Mouse (Mus musculus): ENCODE results near the gene Ninl. TPM values are rescaled to one million over a fixed set of nuclear protein-coding genes. Genes with fewer than 3 reads are reported as not detected.
"Not testable (repeated sequence)": the region's sequence is repeated elsewhere in the genome, so short reads cannot be mapped to it uniquely, and the experiment has no call there.

Gene Ninl
- polyA plus RNA-seq, 1 experiment from 2014 or later, result 9.4 TPM

DNA sequence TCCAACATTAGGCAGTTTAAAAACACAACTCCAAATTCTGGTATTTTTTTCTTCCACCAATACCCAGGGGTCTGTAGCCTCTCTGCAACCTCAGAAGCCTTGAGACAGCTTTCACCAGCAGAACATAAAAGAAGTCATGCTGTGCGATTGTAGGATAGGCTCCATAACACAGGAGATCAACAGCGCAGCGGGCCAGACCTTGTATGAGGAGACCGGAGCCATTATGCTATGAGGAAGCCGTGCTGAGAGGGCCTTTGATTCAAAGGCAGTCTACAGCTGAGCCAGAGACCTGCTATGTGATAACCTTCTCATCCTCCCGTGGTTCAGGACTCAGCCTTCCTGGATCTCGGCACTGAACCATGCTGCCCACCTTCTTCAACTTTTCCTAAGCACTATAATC lies 67.3 kb downstream of the Ninl start:
- Histone ChIP-seq H3K4me2 (no peak overlapping the region), H3K27me3 (replicated peaks) (no peaks in the 10 kb centered on the region), H3K9me3 (no peaks in the 10 kb centered on the region), H3K36me3 (peaks cover 12% of the 10 kb centered on the region), H3K27ac (no peak overlapping the region), H3K9ac (no peak overlapping the region), H3K4me3 (replicated peaks) (no peak overlapping the region), H3K4me1 (no peaks in the 10 kb centered on the region)
- no peak for ATAC-seq (ENCODE audit: insufficient read depth, low FRiP score, low read depth)
- 92% methylated on average over 7 of the region's 7 CpGs for WGBS

DNA sequence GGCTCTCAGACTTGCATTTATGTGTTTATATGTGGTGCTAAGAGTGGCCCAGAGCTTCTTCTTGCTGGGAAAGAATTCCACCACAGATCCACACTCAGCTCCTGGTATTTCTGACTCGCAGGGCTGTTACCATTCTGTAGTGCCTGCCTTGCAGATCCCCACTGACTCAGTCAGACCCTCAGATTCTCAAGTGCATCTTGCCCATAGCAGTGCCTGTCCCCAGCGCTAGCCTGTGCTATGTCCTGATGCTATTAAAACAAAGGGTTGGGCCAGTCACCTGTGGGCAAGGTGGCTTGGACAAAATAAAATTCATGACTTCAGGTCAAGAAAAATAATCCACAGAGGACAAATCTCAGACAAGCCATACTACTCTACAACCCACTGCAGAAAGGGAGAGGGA lies 70.0 kb downstream of the Ninl start:
- ATAC-seq (ENCODE audit: insufficient read depth, low FRiP score, low read depth), result no peak
- no peak overlapping the region for H3K27ac ChIP-seq
- peaks cover 12% of the 10 kb centered on the region for H3K36me3 ChIP-seq

DNA sequence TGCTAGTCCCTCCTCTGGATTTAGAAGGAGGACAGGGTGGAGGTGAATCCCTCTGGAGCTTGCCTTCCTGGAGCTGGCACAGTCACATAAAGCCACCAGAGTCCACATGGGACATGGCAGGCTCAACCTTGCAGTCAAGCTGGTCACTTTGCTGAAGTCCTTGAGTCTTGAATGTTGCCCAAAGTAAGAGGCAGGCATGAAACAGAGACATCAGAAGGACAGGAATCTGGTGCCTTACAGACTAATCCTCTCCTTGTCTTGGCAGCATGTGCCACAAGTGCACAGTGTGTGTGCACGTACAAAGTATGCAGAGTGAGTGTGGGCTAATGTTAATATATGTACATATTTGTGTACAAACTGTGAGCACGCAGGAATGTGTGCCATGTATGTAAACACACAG lies 71.7 kb downstream of the Ninl start:
- H3K27me3 ChIP-seq (replicated peaks), result no peaks in the 10 kb centered on the region
- no peaks in the 10 kb centered on the region for H3K4me1 ChIP-seq
- H3K9me3 ChIP-seq, result no peaks in the 10 kb centered on the region
- H3K36me3 ChIP-seq, result peaks cover 4% of the 10 kb centered on the region; the same call in 1 of the 2 replicates
- WGBS, result 87% methylated on average over 2 of the region's 2 CpGs
- H3K4me2 ChIP-seq, result no peak overlapping the region
- no peak for ATAC-seq (ENCODE audit: insufficient read depth, low FRiP score, low read depth)
- H3K27ac ChIP-seq, result no peak overlapping the region
- no peak overlapping the region for H3K4me3 ChIP-seq (replicated peaks)
- no peak overlapping the region for H3K9ac ChIP-seq

More for the DNA sequence above, 70.0 kb downstream of the Ninl start:
- H3K4me3 ChIP-seq (replicated peaks), result no peak overlapping the region
- no peaks in the 10 kb centered on the region for H3K4me1 ChIP-seq
- H3K4me2 ChIP-seq, result no peak overlapping the region
- no peaks in the 10 kb centered on the region for H3K27me3 ChIP-seq (replicated peaks)
- 92% methylated on average over 2 of the region's 2 CpGs for WGBS
- H3K9ac ChIP-seq, result no peak overlapping the region
- H3K9me3 ChIP-seq, result no peaks in the 10 kb centered on the region

DNA sequence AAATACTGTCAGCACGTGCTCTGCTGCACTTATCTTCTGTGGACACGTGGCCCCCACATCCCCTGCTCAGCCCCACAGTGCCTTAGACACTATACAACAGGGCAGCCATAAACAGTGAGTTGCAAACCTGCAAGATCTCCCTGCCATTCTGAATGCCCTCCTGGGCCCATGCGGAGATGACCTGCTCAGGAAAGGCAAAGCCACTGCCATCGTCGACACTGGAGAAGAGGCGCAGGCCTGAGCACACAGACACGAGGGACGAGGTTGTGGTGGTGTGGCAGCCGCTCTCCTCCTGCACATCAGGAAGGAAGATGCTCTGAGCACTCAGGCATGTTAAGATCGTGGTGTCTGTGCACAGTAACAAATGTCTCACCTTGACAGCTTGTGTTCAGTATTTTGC lies 73.2 kb downstream of the Ninl start:
- Histone ChIP-seq H3K36me3 (0 out of 2 replicates have a peak, but pooled peaks cover 2% of the 10 kb centered on the region), H3K4me1 (no peaks in the 10 kb centered on the region), H3K9ac (no peak overlapping the region), H3K4me3 (replicated peaks) (no peak overlapping the region), H3K27ac (no peak overlapping the region), H3K4me2 (no peak overlapping the region), H3K27me3 (replicated peaks) (no peaks in the 10 kb centered on the region), H3K9me3 (no peaks in the 10 kb centered on the region)
- no peak for ATAC-seq (ENCODE audit: insufficient read depth, low FRiP score, low read depth)
- WGBS, result 85% methylated on average over 10 of the region's 10 CpGs

DNA sequence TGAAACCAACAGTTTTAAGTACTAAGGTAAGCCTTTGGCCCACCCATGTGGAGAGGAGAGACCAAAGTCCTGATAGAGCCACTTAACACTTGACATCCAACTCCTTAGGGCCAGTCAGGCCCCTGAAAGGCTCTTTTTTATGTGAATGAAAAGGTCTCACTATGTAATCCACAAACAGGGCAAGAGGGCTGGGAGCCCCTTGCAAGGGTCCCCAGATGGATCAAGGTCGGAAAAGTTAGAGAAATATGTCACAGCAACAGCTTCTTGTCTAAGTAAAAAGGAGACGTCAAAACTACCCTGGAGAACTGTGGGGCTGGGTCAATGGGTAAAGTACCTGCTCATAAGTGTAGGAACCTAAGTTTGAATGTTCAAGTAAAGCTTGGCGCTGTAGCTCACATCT lies 74.5 kb downstream of the Ninl start:
- H3K4me1 ChIP-seq, result no peaks in the 10 kb centered on the region
- no peak overlapping the region for H3K4me2 ChIP-seq
- 88% methylated on average over 3 of the region's 3 CpGs for WGBS
- H3K9me3 ChIP-seq, result no peaks in the 10 kb centered on the region
- no peak for ATAC-seq (ENCODE audit: insufficient read depth, low FRiP score, low read depth)
- H3K36me3 ChIP-seq, result 0 out of 2 replicates have a peak, but pooled peaks cover 2% of the 10 kb centered on the region
- no peak overlapping the region for H3K9ac ChIP-seq
- H3K4me3 ChIP-seq (replicated peaks), result no peak overlapping the region
- no peak overlapping the region for H3K27ac ChIP-seq
- no peaks in the 10 kb centered on the region for H3K27me3 ChIP-seq (replicated peaks)

DNA sequence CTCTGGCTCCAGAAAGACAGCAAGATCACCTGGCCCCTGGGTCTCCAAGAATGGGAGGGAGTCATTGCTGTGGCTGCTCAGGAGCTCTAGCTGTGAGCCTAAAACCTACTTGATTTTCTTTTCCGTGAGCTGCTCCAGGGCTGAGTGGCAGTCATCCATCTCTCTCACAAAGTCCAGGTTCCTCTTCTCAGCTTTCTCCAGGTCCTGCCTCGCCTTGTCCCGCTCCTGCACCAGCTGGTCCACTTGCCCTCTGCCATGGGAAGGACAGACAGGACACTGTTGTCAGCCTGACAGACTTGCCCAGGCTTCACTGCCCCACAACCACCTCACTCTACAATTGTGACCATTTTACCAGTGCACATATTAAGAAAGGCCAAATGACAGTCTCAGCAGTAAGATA lies 75.9 kb downstream of the Ninl start:
- Histone ChIP-seq H3K4me3 (replicated peaks) (no peak overlapping the region), H3K27ac (no peak overlapping the region), H3K36me3 (peaks cover 6% of the 10 kb centered on the region; the same call in 1 of the 2 replicates), H3K9me3 (no peaks in the 10 kb centered on the region), H3K4me1 (no peaks in the 10 kb centered on the region), H3K27me3 (replicated peaks) (no peaks in the 10 kb centered on the region), H3K4me2 (no peak overlapping the region), H3K9ac (no peak overlapping the region)
- ATAC-seq (ENCODE audit: insufficient read depth, low FRiP score, low read depth), result no peak
- 89% methylated on average over 3 of the region's 3 CpGs for WGBS

DNA sequence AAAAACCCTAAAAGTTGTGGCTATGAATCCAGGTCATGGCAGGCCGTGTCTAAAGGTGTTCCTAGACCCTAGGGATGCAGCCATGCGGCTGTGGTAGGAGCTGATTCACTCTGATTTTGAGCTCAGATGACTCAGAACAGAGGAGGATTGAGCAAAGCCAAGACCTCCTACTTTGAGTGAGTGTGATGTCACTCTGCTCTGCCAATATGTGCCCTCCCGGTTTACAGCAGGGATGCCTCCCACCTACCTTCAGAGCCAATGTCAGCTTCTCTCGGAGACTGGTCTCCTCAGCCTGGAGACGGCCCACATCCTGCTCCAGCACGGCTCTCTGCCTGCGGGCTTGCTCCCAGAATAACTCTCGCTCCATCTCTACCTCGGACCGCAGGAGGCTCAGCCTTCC lies 79.7 kb downstream of the Ninl start:
- no peaks in the 10 kb centered on the region for H3K27me3 ChIP-seq (replicated peaks)
- no peak overlapping the region for H3K4me2 ChIP-seq
- H3K27ac ChIP-seq, result no peak overlapping the region
- no peak for ATAC-seq (ENCODE audit: insufficient read depth, low FRiP score, low read depth)
- no peak overlapping the region for H3K9ac ChIP-seq
- no peaks in the 10 kb centered on the region for H3K9me3 ChIP-seq
- H3K36me3 ChIP-seq, result peaks cover 6% of the 10 kb centered on the region; the same call in 1 of the 2 replicates
- no peak overlapping the region for H3K4me3 ChIP-seq (replicated peaks)
- WGBS, result 81% methylated on average over 10 of the region's 10 CpGs
- H3K4me1 ChIP-seq, result no peaks in the 10 kb centered on the region

DNA sequence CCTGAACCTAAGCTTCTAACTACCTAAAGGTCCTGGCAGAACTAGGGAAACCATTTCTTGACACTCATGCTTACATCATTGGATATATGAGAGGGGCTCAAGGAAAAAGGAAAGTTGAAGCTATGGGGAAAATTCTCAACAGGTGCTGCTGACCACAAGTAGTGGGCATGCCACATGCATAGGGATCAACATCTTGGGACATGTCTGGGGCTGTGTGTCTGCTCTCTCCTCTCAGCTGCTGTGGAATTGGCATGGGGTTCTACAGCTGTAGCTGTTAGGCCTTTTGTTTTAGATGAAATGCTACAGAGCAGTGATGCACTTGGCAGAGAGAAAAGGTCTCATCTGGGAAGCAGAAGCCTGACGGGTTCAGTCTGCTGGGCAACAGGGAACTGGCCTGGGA lies 83.3 kb downstream of the Ninl start:
- no peak for ATAC-seq (ENCODE audit: insufficient read depth, low FRiP score, low read depth)
- H3K27ac ChIP-seq, result no peak overlapping the region
- no peaks in the 10 kb centered on the region for H3K4me1 ChIP-seq
- H3K4me2 ChIP-seq, result no peak overlapping the region
- no peak overlapping the region for H3K9ac ChIP-seq
- H3K36me3 ChIP-seq, result peaks cover 5% of the 10 kb centered on the region; the same call in 1 of the 2 replicates
- WGBS, result 62% methylated on average over 1 of the region's 1 CpGs
- H3K27me3 ChIP-seq (replicated peaks), result no peaks in the 10 kb centered on the region
- H3K9me3 ChIP-seq, result no peaks in the 10 kb centered on the region
- H3K4me3 ChIP-seq (replicated peaks), result no peak overlapping the region

DNA sequence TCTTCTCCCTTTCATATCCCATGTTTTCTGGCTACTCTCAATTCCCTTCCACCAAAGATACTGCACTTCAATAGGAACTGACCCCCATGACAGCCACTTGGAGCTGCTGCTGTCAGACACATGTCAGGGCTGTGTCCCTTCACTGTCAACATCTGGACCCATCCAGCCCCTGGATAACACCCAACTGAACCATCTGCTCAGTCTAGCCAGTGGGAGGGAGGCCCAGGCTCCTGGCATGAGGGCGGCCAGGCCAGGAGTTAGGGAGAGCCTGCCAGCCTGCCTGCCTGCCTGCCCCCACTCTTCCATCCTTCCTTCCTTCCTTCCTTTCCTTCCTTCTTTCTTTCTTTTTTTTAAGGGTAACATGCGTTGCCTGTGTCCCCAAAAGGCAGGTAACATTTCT lies 88.0 kb downstream of the Ninl start:
- Histone ChIP-seq H3K27me3 (replicated peaks) (no peaks in the 10 kb centered on the region), H3K4me3 (replicated peaks) (no peak overlapping the region), H3K4me1 (no peaks in the 10 kb centered on the region), H3K27ac (no peak overlapping the region), H3K36me3 (no peaks in the 10 kb centered on the region), H3K9ac (no peak overlapping the region), H3K4me2 (no peak overlapping the region), H3K9me3 (no peaks in the 10 kb centered on the region)
- no peak for ATAC-seq (ENCODE audit: insufficient read depth, low FRiP score, low read depth)
- WGBS, result 88% methylated on average over 2 of the region's 2 CpGs

DNA sequence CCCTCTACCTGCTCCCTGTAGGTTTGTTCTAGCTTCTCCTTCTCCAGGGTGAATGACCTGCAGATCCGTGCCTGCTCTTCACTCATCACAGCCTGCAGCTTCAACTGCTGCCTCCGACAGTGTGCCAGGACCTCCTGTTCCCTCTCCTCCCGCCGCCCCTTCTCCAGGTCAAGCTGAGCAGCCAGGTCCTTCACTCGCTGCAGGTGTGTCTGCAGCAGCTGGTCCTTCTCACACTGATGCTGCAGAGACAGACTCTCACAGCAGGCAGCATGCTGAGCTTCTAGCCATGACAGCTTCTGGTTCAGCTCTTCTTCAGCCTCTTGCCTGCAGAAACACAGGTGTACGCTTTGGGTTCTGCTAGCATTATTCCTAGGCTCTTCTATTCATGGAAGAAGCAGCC lies 89.1 kb downstream of the Ninl start:
- Histone ChIP-seq H3K9ac (no peak overlapping the region), H3K36me3 (no peaks in the 10 kb centered on the region), H3K4me3 (replicated peaks) (no peak overlapping the region), H3K9me3 (no peaks in the 10 kb centered on the region), H3K27me3 (replicated peaks) (no peaks in the 10 kb centered on the region), H3K4me1 (no peaks in the 10 kb centered on the region), H3K27ac (no peak overlapping the region), H3K4me2 (no peak overlapping the region)
- 80% methylated on average over 6 of the region's 6 CpGs for WGBS
- no peak for ATAC-seq (ENCODE audit: insufficient read depth, low FRiP score, low read depth)

DNA sequence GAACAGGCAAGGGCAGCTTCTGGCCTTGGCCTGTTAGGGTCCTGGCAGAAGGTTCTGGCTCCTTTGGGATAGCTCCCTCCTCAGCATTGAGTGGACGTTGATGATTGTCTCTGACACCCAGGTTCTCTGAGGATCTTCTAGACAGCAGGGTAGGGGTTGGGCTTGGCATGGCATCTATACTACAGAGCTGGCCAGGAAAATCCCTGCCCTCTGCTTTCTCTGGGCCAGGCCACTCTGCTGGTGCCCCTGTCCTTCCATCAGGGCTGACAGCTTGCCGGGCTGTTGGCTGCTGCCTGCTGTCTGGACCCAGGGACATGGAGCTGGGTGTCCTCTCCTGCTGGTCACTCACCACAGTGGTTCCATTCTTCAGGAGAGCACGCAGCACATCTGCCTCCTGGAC lies 89.5 kb downstream of the Ninl start:
- no peaks in the 10 kb centered on the region for H3K27me3 ChIP-seq (replicated peaks)
- no peaks in the 10 kb centered on the region for H3K36me3 ChIP-seq
- H3K4me3 ChIP-seq (replicated peaks), result no peak overlapping the region
- H3K4me1 ChIP-seq, result no peaks in the 10 kb centered on the region
- no peaks in the 10 kb centered on the region for H3K9me3 ChIP-seq
- 91% methylated on average over 3 of the region's 3 CpGs for WGBS
- no peak overlapping the region for H3K9ac ChIP-seq
- no peak overlapping the region for H3K4me2 ChIP-seq
- ATAC-seq (ENCODE audit: insufficient read depth, low FRiP score, low read depth), result no peak
- H3K27ac ChIP-seq, result no peak overlapping the region

DNA sequence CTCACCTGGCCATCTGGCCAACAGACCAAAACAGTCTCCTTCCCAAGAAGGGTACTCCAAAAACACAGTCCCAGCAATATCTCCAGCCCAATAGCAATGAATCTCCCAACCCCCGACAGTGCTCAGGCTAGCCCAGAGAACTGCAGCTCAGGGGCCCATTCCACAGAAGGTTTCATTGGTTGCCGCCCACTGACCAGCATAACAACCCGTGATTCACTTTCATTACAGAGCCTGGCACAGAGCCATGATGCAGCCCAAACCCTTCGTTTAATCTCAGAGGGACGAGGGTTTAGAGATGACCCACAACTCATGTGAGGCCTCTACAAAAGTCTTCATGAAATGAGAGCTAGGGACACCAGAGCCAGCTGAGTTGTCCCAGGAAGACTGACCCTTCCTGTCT lies 90.4 kb downstream of the Ninl start:
- no peak overlapping the region for H3K27ac ChIP-seq
- H3K9me3 ChIP-seq, result no peaks in the 10 kb centered on the region
- H3K9ac ChIP-seq, result no peak overlapping the region
- H3K36me3 ChIP-seq, result no peaks in the 10 kb centered on the region
- no peaks in the 10 kb centered on the region for H3K27me3 ChIP-seq (replicated peaks)
- H3K4me2 ChIP-seq, result no peak overlapping the region
- H3K4me1 ChIP-seq, result no peaks in the 10 kb centered on the region
- no peak overlapping the region for H3K4me3 ChIP-seq (replicated peaks)
- no peak for ATAC-seq (ENCODE audit: insufficient read depth, low FRiP score, low read depth)
- 76% methylated on average over 5 of the region's 5 CpGs for WGBS

DNA sequence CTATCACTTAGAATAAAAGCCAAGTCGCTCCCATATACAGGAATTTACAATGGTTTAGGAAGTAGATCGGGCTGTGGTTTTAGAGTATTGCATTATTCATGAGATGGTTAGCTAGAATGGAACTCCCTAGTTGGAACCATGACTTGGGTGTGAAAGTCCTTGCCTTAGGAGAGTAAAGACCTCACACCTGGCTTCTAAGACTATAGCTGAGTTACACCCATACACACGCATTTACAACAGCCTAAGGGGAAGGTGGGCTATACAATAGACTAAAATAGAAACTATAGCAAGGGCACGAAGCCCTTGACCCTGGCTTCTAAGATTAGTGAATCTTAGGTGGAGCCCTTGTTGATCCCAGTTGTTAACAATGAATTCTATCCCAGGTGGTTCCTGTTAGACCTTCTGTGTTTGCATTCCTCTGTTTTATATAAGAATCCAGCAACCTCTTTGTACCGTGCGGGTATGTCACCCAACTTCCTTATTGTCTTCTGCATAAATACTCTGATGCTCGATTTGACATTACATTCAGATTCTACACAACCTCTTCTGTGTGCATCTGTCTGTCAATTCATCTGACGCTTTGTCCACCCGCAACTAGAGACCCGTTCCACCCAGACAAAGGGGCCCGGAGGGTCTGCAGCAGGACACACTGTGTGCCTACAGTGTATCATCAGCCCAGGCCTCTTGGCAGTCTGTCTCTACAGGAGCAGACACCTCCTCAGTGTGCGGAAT lies 91.1 kb downstream of the Ninl start:
- WGBS, result 87% methylated on average over 12 of the region's 12 CpGs
- not testable (repeated sequence) for ATAC-seq (ENCODE audit: insufficient read depth, low FRiP score, low read depth); H3K4me1 ChIP-seq; H3K9me3 ChIP-seq; H3K36me3 ChIP-seq; H3K27ac ChIP-seq; H3K4me3 ChIP-seq (replicated peaks); H3K9ac ChIP-seq; H3K27me3 ChIP-seq (replicated peaks); H3K4me2 ChIP-seq
